Mouse (Mus musculus) midbrain, embryonic 16.5 days (tissue): ENCODE data around the gene Fam149b. TPM values are rescaled to one million over a fixed set of nuclear protein-coding genes. Genes with fewer than 3 reads are reported as not detected.

Source experiments
- ATAC-seq: fragments of 200-750 bp; cut with Nextera tagmentation; 2 replicates; pipeline ENCODE4 v1.8.0; 2017; ENCODE audit warnings: moderate TSS enrichment
- H3K27ac ChIP-seq: fragments of 300-500 bp; sonication (generic); 2 replicates; pipeline ENCODE4 v1.5.1; 2014; ENCODE audit warnings: mild to moderate bottlenecking, low read length, mixed read lengths
- H3K27me3 ChIP-seq: fragments of 300-500 bp; sonication (generic); 2 replicates; pipeline ENCODE4 v1.6.1; 2014; ENCODE audit warnings: low read depth, low read length, mixed read lengths; ENCODE audit not compliant: control insufficient read depth, insufficient read depth
- H3K36me3 ChIP-seq: fragments of 300-500 bp; sonication (generic); 2 replicates; pipeline ENCODE4 v1.6.1; 2014; ENCODE audit warnings: mild to moderate bottlenecking, low read length, moderate library complexity, mixed read lengths; ENCODE audit not compliant: control insufficient read depth, insufficient read depth
- H3K4me1 ChIP-seq: fragments of 300-500 bp; sonication (generic); 2 replicates; pipeline ENCODE4 v1.6.1; 2014; ENCODE audit warnings: mild to moderate bottlenecking, low read length, mixed read lengths; ENCODE audit not compliant: control insufficient read depth, insufficient read depth
- H3K4me2 ChIP-seq: fragments of 300-500 bp; sonication (generic); 2 replicates; pipeline ENCODE4 v1.6.1; 2014; ENCODE audit warnings: mild to moderate bottlenecking, low read length, mixed read lengths
- H3K4me3 ChIP-seq: fragments of 300-500 bp; sonication (generic); 2 replicates; pipeline ENCODE4 v1.5.1; 2014; ENCODE audit warnings: low read depth, mild to moderate bottlenecking, low read length, moderate library complexity, mixed read lengths
- H3K9ac ChIP-seq: fragments of 300-500 bp; sonication (generic); 2 replicates; pipeline ENCODE4 v1.6.1; 2014; ENCODE audit warnings: low read depth, low read length, mixed read lengths
- H3K9me3 ChIP-seq: fragments of 300-500 bp; sonication (generic); replicated peaks from 2 replicates; pipeline ENCODE4 v1.6.1; 2014; ENCODE audit warnings: mild to moderate bottlenecking, low read length, mixed read lengths; ENCODE audit not compliant: control insufficient read depth, poor library complexity, severe bottlenecking
- WGBS: fragments of 180-500 bp; shearing (Covaris S2); extraction: QIAGEN DNeasy Blood & Tissue Kit; methylation state at CpG from one replicate; pipeline ENCODE4 v1.1.7; 2014; 5-methylcytosine and 5-hydroxymethylcytosine counted together
- polyA plus RNA-seq: library from polyadenylated mRNA; unstranded; fragments of >200 nt; fragmentation: Nextera tagmentation; extraction: Ambion mirVana; gene quantifications from 2 replicates; pipeline ENCODE4 v1.2.1, GENCODE M21; 2015

Fam149b gene
- polyA plus RNA-seq, 1 experiment from 2014 or later: 40.6 TPM

DNA sequence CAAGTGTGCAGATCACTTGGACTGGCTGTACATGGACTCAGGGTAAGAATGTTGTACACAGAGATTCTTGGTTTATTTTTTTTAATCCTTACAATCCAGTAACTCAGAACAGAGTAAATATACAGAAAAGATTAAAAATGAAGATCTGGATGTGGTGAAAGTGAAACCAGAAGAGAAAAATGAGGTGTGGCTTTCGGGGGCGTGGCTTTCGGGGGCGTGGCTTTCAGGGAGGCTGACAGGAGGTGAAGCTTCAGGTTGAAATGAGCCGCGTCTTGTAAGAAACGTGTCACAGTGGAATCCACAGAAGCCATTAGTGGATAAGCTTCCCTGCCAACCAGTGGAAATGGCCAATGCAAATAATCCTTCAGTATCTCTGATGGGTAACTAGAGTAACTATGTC lies 7.1 kb upstream of the Fam149b start:
- Histone ChIP-seq H3K4me1 (peaks cover 5% of the 10 kb centered on the region), H3K4me2 (no peak overlapping the region), H3K27me3 (no peaks in the 10 kb centered on the region), H3K4me3 (no peak overlapping the region), H3K9ac (no peak overlapping the region), H3K27ac (no peak overlapping the region), H3K36me3 (peaks cover 5% of the 10 kb centered on the region), H3K9me3 (no peaks in the 10 kb centered on the region)
- WGBS: 88% methylated on average over 7 of the region's 7 CpGs
- no peak for ATAC-seq

- WGBS: 89% methylated on average over 9 of the region's 9 CpGs
- Histone ChIP-seq H3K36me3 (0 out of 2 replicates have a peak, but pooled peaks cover 2% of the 10 kb centered on the region), H3K4me3 (no peak overlapping the region), H3K9ac (no peak overlapping the region), H3K9me3 (no peaks in the 10 kb centered on the region), H3K27ac (no peak overlapping the region), H3K4me2 (no peak overlapping the region), H3K27me3 (no peaks in the 10 kb centered on the region), H3K4me1 (peaks cover 21% of the 10 kb centered on the region)
- no peak for ATAC-seq
Observed at GRCm38 (mm10) chr14:20345885-20346284, 2.1 kb upstream of the Fam149b start.

DNA sequence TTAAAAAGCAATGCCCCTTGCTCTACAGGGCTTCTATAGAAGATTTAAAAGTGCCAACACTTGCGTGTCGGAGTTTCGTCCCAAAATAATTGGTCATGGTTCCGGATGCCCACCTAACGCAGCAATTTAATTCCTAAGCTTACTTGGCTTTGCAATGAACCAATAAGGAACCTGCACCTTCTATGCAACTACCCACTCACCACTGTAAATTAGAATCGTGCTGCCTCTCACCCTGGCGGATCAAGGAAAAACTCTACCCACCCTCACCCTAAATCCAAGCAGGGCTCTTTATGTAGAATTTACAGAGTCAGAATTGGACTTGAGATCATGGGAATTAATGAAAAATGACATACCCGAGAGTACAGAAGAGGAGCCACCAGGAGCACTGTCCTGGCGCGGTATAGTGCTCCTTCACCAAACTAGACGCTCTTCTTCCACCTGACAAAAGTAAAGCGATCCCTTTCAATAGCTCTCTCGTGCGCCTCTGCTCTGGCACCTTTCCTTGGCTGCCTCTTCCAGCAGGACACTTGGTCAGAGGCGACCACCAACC lies 446 bp upstream of the Fam149b start:
- H3K9me3 ChIP-seq: no peaks in the 10 kb centered on the region
- peak overlapping the region; percentile 92 for H3K9ac ChIP-seq
- H3K36me3 ChIP-seq: peaks cover 2% of the 10 kb centered on the region; the same call in 1 of the 2 replicates
- peak overlapping the region; percentile 92 for H3K27ac ChIP-seq
- ATAC-seq: peak; percentile 85
- peak overlapping the region; percentile 90 for H3K4me3 ChIP-seq
- no peaks in the 10 kb centered on the region for H3K27me3 ChIP-seq
- WGBS: 3% methylated on average over 15 of the region's 15 CpGs
- H3K4me2 ChIP-seq: peak overlapping the region; percentile 82
- peaks cover 21% of the 10 kb centered on the region for H3K4me1 ChIP-seq

DNA sequence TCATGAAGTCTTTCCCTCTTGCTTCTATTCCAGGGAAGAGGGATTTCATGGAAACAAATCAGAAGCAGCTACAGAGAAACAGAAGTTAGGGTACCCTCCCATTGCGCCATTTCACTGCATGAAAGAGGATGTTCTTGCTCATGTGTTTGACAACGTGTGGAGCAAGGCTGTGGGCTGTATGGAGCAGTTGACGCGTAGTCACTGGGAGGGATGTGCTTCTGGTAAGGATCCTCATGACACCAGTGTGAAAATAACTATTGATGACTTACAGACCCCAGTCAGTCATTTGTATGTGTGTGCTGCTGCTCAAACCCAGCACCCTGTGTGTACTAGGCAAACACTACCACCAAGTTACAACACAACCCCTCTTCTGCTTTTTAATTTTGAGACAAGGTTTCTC lies 15.3 kb downstream of the Fam149b start:
- H3K4me2 ChIP-seq: no peak overlapping the region
- ATAC-seq: no peak
- WGBS: 94% methylated on average over 4 of the region's 4 CpGs

GRCm38 (mm10) chr14:20368271-20368670 lies 20.3 kb downstream of the Fam149b start:
- Histone ChIP-seq H3K4me2 (no peak overlapping the region), H3K27me3 (no peaks in the 10 kb centered on the region), H3K36me3 (peaks cover 17% of the 10 kb centered on the region), H3K27ac (no peak overlapping the region), H3K9ac (no peak overlapping the region), H3K9me3 (no peaks in the 10 kb centered on the region), H3K4me3 (no peak overlapping the region), H3K4me1 (no peaks in the 10 kb centered on the region)
- no peak for ATAC-seq
- 87% methylated on average over 3 of the region's 3 CpGs for WGBS

More for the DNA sequence above, 15.3 kb downstream of the Fam149b start:
- Histone ChIP-seq H3K36me3 (peaks cover 38% of the 10 kb centered on the region), H3K27me3 (no peaks in the 10 kb centered on the region), H3K9ac (no peak overlapping the region), H3K9me3 (no peaks in the 10 kb centered on the region), H3K27ac (no peak overlapping the region), H3K4me1 (no peaks in the 10 kb centered on the region), H3K4me3 (no peak overlapping the region)

DNA sequence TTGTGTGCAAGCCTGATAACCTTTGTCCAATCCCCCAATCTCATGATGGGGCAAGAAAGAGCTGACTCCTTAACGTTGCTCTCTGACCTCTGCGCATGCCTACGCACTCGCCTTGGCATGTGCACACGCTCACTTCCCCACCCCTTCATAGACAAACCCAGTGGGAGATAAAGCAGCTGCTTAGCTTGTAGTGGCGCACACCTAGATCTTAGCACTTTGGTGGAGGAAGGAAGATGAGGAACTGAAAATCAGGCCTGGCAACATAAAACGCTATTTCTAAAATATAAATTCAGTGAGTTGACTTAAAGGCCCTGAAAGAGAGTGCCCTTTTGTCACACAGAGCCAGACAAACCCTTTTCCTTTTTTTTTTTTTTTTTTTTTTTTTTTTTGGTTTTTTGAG lies 22.8 kb downstream of the Fam149b start:
- Histone ChIP-seq H3K4me1 (no peaks in the 10 kb centered on the region), H3K9ac (no peak overlapping the region), H3K9me3 (no peaks in the 10 kb centered on the region), H3K27ac (no peak overlapping the region), H3K4me2 (no peak overlapping the region), H3K4me3 (no peak overlapping the region), H3K27me3 (no peaks in the 10 kb centered on the region), H3K36me3 (peaks cover 10% of the 10 kb centered on the region; the same call in 1 of the 2 replicates)
- WGBS: 87% methylated on average over 7 of the region's 7 CpGs
- no peak for ATAC-seq

DNA sequence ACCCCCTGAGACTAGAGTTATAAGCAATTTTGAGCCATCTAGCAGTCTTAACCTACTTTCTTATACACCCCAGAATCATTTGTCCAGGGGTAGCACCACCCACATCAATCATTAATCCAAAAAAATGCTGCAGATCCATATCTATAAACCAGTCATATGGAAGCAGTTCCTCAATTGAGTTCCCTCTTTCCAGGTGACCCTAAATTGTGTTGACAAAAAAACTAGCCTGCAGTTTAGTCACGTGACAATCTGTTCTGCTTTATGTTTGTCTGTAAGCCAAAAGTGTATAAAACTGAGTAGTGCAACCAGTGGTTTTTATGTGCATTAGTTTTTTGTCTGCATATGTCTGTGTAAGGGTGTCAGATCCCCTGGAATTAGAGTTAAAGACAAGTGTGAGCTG lies 23.9 kb downstream of the Fam149b start:
- no peak overlapping the region for H3K9ac ChIP-seq
- 96% methylated on average over 1 of the region's 1 CpGs for WGBS
- no peak overlapping the region for H3K27ac ChIP-seq
- H3K9me3 ChIP-seq: no peaks in the 10 kb centered on the region
- no peak for ATAC-seq
- H3K4me3 ChIP-seq: no peak overlapping the region
- H3K4me1 ChIP-seq: no peaks in the 10 kb centered on the region
- H3K4me2 ChIP-seq: no peak overlapping the region
- no peaks in the 10 kb centered on the region for H3K27me3 ChIP-seq
- peaks cover 10% of the 10 kb centered on the region; the same call in 1 of the 2 replicates for H3K36me3 ChIP-seq

DNA sequence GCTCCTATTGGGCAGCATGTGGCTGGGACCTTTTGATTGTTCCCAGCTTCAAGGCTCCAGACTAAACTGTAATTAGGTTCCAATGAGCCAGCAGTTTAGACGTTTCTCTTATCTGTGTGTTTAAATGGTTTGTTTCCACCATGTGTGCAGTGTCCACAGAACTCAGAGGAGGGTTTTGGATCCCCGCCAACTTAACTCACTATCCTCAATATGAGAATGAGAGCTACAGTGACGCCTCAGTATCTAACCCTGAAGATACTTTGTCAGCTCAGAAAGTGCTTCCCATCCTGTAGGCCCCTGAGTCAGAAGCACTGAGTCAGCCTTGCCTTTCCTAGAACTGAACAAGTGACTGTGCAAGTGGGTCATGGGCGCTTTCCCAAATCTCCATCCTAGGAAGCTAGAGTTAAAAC lies 29.2 kb downstream of the Fam149b start:
- Histone ChIP-seq H3K27me3 (no peaks in the 10 kb centered on the region), H3K27ac (no peak overlapping the region), H3K9me3 (no peaks in the 10 kb centered on the region), H3K9ac (no peak overlapping the region), H3K4me2 (no peak overlapping the region), H3K4me1 (no peaks in the 10 kb centered on the region), H3K36me3 (peaks cover 10% of the 10 kb centered on the region), H3K4me3 (no peak overlapping the region)
- 83% methylated on average over 4 of the region's 4 CpGs for WGBS
- no peak for ATAC-seq

- no peaks in the 10 kb centered on the region for H3K9me3 ChIP-seq
- H3K4me1 ChIP-seq: no peaks in the 10 kb centered on the region
- H3K4me2 ChIP-seq: no peak overlapping the region
- peaks cover 13% of the 10 kb centered on the region for H3K36me3 ChIP-seq
- H3K4me3 ChIP-seq: no peak overlapping the region
- 37% methylated on average over 13 of the region's 13 CpGs for WGBS
- no peak overlapping the region for H3K9ac ChIP-seq
- ATAC-seq: peak; percentile 42; the same call in 1 of the 2 replicates
- H3K27ac ChIP-seq: no peak overlapping the region
- no peaks in the 10 kb centered on the region for H3K27me3 ChIP-seq
Observed at GRCm38 (mm10) chr14:20378313-20379061, 30.5 kb downstream of the Fam149b start.
